Mouse (Mus musculus) heart, adult 2 months (tissue): ENCODE measurements around the gene Fam234a.

Experiments
- EP300 ChIP-seq: fragments of 200-500 bp; IDR thresholded peaks from 2 replicates; pipeline ENCODE4 v1.6.1; 2011; ENCODE audit warnings: low read depth, low read length, control low read depth; ENCODE audit not compliant: insufficient read depth
- POLR2A ChIP-seq: fragments of 200-500 bp; IDR thresholded peaks from 2 replicates; pipeline ENCODE4 v1.6.1; 2011; ENCODE audit warnings: mild to moderate bottlenecking, low read depth, low read length, control low read depth; ENCODE audit not compliant: insufficient read depth

DNA sequence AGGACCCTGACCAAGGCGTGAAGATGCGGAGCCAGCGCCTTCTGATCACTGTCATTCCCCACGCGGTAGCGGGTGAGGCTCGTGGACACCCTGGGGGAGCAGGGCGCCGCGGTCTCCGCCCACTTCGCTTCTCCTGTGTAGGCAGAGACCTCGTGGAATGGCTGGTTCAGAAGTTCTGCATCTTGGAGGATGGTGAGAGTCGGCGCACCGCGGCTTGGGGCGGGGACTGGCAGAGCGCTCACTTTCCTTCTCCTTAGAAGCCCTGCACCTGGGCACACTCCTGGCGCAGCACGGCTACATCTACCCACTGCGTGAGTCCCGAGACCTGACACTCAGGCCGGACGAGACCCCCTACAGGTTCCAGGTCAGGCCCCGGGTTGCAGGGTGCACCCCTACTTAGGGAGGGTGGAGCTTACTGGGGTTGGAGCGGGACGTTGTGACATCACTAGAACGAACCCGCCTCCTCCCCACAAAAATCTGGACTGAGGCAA, 40.7 kb downstream of the Fam234a start:
- TF ChIP-seq EP300 = no peak
- no peak for TF ChIP-seq POLR2A
